Mouse (Mus musculus): Measurements from ENCODE around the gene Dydc1.

DNA sequence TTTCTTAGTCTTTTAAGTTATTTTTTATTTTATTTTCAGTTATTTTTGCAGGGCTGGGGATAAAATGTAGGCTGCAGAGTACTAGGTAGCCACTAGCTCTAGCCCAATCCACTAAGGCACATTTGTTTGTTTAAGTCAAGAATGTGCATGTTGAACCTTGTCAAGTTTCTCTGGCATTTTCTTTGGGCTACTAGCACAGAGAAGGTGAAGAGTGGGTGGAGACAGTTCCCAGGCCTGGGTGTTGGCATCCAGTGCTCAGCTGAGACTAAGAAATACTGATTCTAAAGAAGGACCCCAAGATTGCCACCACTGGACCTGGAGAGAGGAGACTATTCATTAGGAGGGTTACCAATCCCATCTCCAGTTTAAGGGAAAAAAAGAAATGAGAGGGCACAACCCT lies 64.3 kb downstream of the Dydc1 start:
- TF ChIP-seq CTCF (IDR thresholded peaks at IDR 0.05; ENCODE audit: extremely low read depth, insufficient read depth, low read length), result no peak
- TF ChIP-seq POLR2A (IDR thresholded peaks at IDR 0.05; ENCODE audit: extremely low read depth, insufficient read depth, low read length), result no peak
